Mouse (Mus musculus) MEL (cell line): Measurements from ENCODE around the gene Col1a1. TPM values are rescaled to one million over a fixed set of nuclear protein-coding genes. Genes with fewer than 3 reads are reported as not detected.

Source experiments
- DNase-seq: peaks from one replicate; pipeline ENCODE4 v3.0.0; 2011; ENCODE audit warnings: low read depth, low spot score
- H3K27ac ChIP-seq: 2 replicates; pipeline ENCODE4 v1.5.1; 2012; ENCODE audit warnings: low read depth, mild to moderate bottlenecking, control low read depth, low read length, moderate library complexity; ENCODE audit not compliant: control insufficient read depth
- H3K27me3 ChIP-seq, 2 experiments: fragments of 150-350 bp in 1 of 2; sonication (generic) in 1 of 2; 2 replicates each; pipeline ENCODE4 v1.6.1; 2012; ENCODE audit warnings: low read length in 2 of 2, mild to moderate bottlenecking in 2 of 2, improper control_type of control experiment in 1 of 2, moderate library complexity in 1 of 2; ENCODE audit not compliant: insufficient read depth in 2 of 2, control insufficient read depth in 1 of 2
- H3K36me3 ChIP-seq, 2 experiments: 2 replicates each; pipeline ENCODE4 v1.6.1; 2012 to 2014; ENCODE audit warnings: low read length in 2 of 2, improper control_type of control experiment in 1 of 2, inconsistent platforms in 1 of 2, mild to moderate bottlenecking in 1 of 2; ENCODE audit not compliant: insufficient read depth in 2 of 2, control insufficient read depth in 1 of 2
- H3K4me1 ChIP-seq, 2 experiments: fragments of 150-350 bp in 1 of 2; sonication (generic) in 1 of 2; 2 replicates each; pipeline ENCODE4 v1.6.1; 2012; ENCODE audit warnings: low read length in 2 of 2, improper control_type of control experiment in 1 of 2, mild to moderate bottlenecking in 1 of 2; ENCODE audit not compliant: insufficient read depth in 2 of 2, control insufficient read depth in 1 of 2
- H3K4me3 ChIP-seq, 2 experiments: fragments of 150-350 bp in 1 of 2; sonication (generic) in 1 of 2; 2 replicates each; pipeline ENCODE4 v1.5.1; 2012; ENCODE audit warnings: low read depth in 2 of 2, low read length in 2 of 2, mild to moderate bottlenecking in 2 of 2, moderate library complexity in 2 of 2, control low read depth in 1 of 2, improper control_type of control experiment in 1 of 2; ENCODE audit not compliant: control insufficient read depth in 1 of 2, insufficient read depth in 1 of 2
- H3K79me2 ChIP-seq: 2 replicates; pipeline ENCODE4 v1.6.1; 2012; ENCODE audit warnings: mild to moderate bottlenecking, low read length, moderate library complexity; ENCODE audit not compliant: control insufficient read depth, poor library complexity, insufficient read depth
- H3K9ac ChIP-seq: 2 replicates; pipeline ENCODE4 v1.6.1; 2012; ENCODE audit warnings: low read depth, mild to moderate bottlenecking, control low read depth, low read length, moderate library complexity; ENCODE audit not compliant: control insufficient read depth, poor library complexity, severe bottlenecking
- H3K9me3 ChIP-seq: fragments of 150-350 bp; sonication (generic); replicated peaks from 2 replicates; pipeline ENCODE4 v1.6.1; 2012; ENCODE audit warnings: mild to moderate bottlenecking, low read length, improper control_type of control experiment, moderate library complexity; ENCODE audit not compliant: insufficient read depth
- CHD1 ChIP-seq: IDR thresholded peaks from 2 replicates; pipeline ENCODE4 v1.6.1; 2012; ENCODE audit warnings: low read depth, mild to moderate bottlenecking, inconsistent platforms, low read length, improper control_type of control experiment
- CHD2 ChIP-seq: IDR thresholded peaks from 2 replicates; pipeline ENCODE4 v1.6.1; 2011; ENCODE audit warnings: low read length, improper control_type of control experiment
- E2F4 ChIP-seq: IDR thresholded peaks from 2 replicates; pipeline ENCODE4 v1.6.1; 2011; ENCODE audit warnings: low read depth, low read length, improper control_type of control experiment, borderline replicate concordance
- ELF1 ChIP-seq: IDR thresholded peaks from 2 replicates; pipeline ENCODE4 v1.6.1; 2014; ENCODE audit warnings: low read depth, mild to moderate bottlenecking, inconsistent platforms, low read length, improper control_type of control experiment, moderate library complexity
- ETS1 ChIP-seq: IDR thresholded peaks from 2 replicates; pipeline ENCODE4 v1.6.1; 2012; ENCODE audit warnings: low read depth, mild to moderate bottlenecking, inconsistent platforms, low read length, improper control_type of control experiment, moderate library complexity
- GATA1 ChIP-seq: IDR thresholded peaks from 2 replicates; pipeline ENCODE4 v1.6.1; 2011; ENCODE audit warnings: low read depth, low read length, improper control_type of control experiment
- MAFK ChIP-seq: IDR thresholded peaks from 2 replicates; pipeline ENCODE4 v1.6.1; 2011; ENCODE audit warnings: low read depth, mild to moderate bottlenecking, low read length, improper control_type of control experiment, borderline replicate concordance
- MAX ChIP-seq: IDR thresholded peaks from 2 replicates; pipeline ENCODE4 v1.6.1; 2011; ENCODE audit warnings: low read length, improper control_type of control experiment
- MAZ ChIP-seq: IDR thresholded peaks from 2 replicates; pipeline ENCODE4 v1.6.1; 2012; ENCODE audit warnings: low read depth, mild to moderate bottlenecking, inconsistent platforms, low read length, improper control_type of control experiment
- MEF2A ChIP-seq: IDR thresholded peaks from 2 replicates; pipeline ENCODE4 v1.6.1; 2014; ENCODE audit warnings: low read depth, mild to moderate bottlenecking, inconsistent platforms, low read length, improper control_type of control experiment; ENCODE audit not compliant: poor library complexity, insufficient replicate concordance, severe bottlenecking; ENCODE audit errors: extremely low read depth
- MXI1 ChIP-seq: IDR thresholded peaks from 2 replicates; pipeline ENCODE4 v1.6.1; 2011; ENCODE audit warnings: mild to moderate bottlenecking, low read depth, low read length, improper control_type of control experiment
- MYB ChIP-seq: IDR thresholded peaks from 2 replicates; pipeline ENCODE4 v1.6.1; 2011; ENCODE audit warnings: mild to moderate bottlenecking, low read depth, low read length, improper control_type of control experiment
- MYC ChIP-seq: IDR thresholded peaks from 2 replicates; pipeline ENCODE4 v1.6.1; 2011; ENCODE audit warnings: low read depth, mild to moderate bottlenecking, low read length, improper control_type of control experiment, moderate library complexity
- NRF1 ChIP-seq: IDR thresholded peaks from 2 replicates; pipeline ENCODE4 v1.6.1; 2014; ENCODE audit warnings: low read depth, mild to moderate bottlenecking, inconsistent platforms, low read length, improper control_type of control experiment, moderate library complexity; ENCODE audit not compliant: poor library complexity, insufficient read depth, severe bottlenecking
- POLR2A ChIP-seq, 2 experiments: IDR thresholded peaks; 2 replicates each; pipeline ENCODE4 v1.6.1; 2011 to 2012; ENCODE audit warnings: low read length in 2 of 2, mild to moderate bottlenecking in 2 of 2, control low read depth in 1 of 2, improper control_type of control experiment in 1 of 2, low read depth in 1 of 2, moderate library complexity in 1 of 2; ENCODE audit not compliant: control insufficient read depth in 1 of 2, insufficient read depth in 1 of 2, poor library complexity in 1 of 2
- POLR2AphosphoS5 ChIP-seq: IDR thresholded peaks from 2 replicates; pipeline ENCODE4 v1.6.1; 2012; ENCODE audit warnings: low read depth, borderline replicate concordance, mild to moderate bottlenecking, inconsistent platforms, low read length, moderate library complexity, mixed read lengths
- RAD21 ChIP-seq: IDR thresholded peaks from 2 replicates; pipeline ENCODE4 v1.6.1; 2011; ENCODE audit warnings: mild to moderate bottlenecking, low read depth, low read length, improper control_type of control experiment
- RCOR1 ChIP-seq: IDR thresholded peaks from 2 replicates; pipeline ENCODE4 v1.6.1; 2012; ENCODE audit warnings: low read depth, mild to moderate bottlenecking, inconsistent platforms, low read length, improper control_type of control experiment
- SIN3A ChIP-seq: IDR thresholded peaks from 2 replicates; pipeline ENCODE4 v1.6.1; 2012; ENCODE audit warnings: low read length, improper control_type of control experiment, inconsistent platforms
- TAL1 ChIP-seq: IDR thresholded peaks from 2 replicates; pipeline ENCODE4 v1.6.1; 2012; ENCODE audit warnings: mild to moderate bottlenecking, inconsistent platforms, low read length, moderate library complexity, mixed read lengths
- TBP ChIP-seq: IDR thresholded peaks from 2 replicates; pipeline ENCODE4 v1.8.0; 2011; ENCODE audit warnings: low read depth, low read length, improper control_type of control experiment
- TCF12 ChIP-seq: IDR thresholded peaks from 2 replicates; pipeline ENCODE4 v1.6.1; 2014; ENCODE audit warnings: low read depth, mild to moderate bottlenecking, inconsistent platforms, low read length, improper control_type of control experiment, moderate library complexity
- UBTF ChIP-seq: IDR thresholded peaks from 2 replicates; pipeline ENCODE4 v1.6.1; 2012; ENCODE audit warnings: low read depth, mild to moderate bottlenecking, inconsistent platforms, low read length, improper control_type of control experiment, moderate library complexity, borderline replicate concordance; ENCODE audit not compliant: insufficient read depth
- USF1 ChIP-seq: IDR thresholded peaks from 2 replicates; pipeline ENCODE4 v1.6.1; 2014; ENCODE audit warnings: low read depth, mild to moderate bottlenecking, inconsistent platforms, low read length, improper control_type of control experiment, moderate library complexity
- USF2 ChIP-seq, 2 experiments: IDR thresholded peaks; 2 replicates each; pipeline ENCODE4 v1.6.1; 2011 to 2012; ENCODE audit warnings: improper control_type of control experiment in 2 of 2, low read length in 2 of 2, borderline replicate concordance in 1 of 2, inconsistent platforms in 1 of 2, low read depth in 1 of 2, mild to moderate bottlenecking in 1 of 2; ENCODE audit not compliant: insufficient read depth in 1 of 2
- ZC3H11A ChIP-seq: IDR thresholded peaks from 2 replicates; pipeline ENCODE4 v1.6.1; 2012; ENCODE audit warnings: low read depth, mild to moderate bottlenecking, inconsistent platforms, low read length, improper control_type of control experiment
- ZKSCAN1 ChIP-seq: IDR thresholded peaks from 2 replicates; pipeline ENCODE4 v1.6.1; 2012; ENCODE audit warnings: low read depth, mild to moderate bottlenecking, inconsistent platforms, low read length, improper control_type of control experiment, moderate library complexity
- ZMIZ1 ChIP-seq: IDR thresholded peaks from 2 replicates; pipeline ENCODE4 v1.6.1; 2012; ENCODE audit warnings: low read depth, mild to moderate bottlenecking, inconsistent platforms, low read length, improper control_type of control experiment, moderate library complexity
- ZNF384 ChIP-seq: IDR thresholded peaks from 2 replicates; pipeline ENCODE4 v1.6.1; 2012; ENCODE audit warnings: low read depth, mild to moderate bottlenecking, inconsistent platforms, low read length, improper control_type of control experiment
- polyA plus RNA-seq, 2 experiments: library from polyadenylated mRNA; stranded (reverse) in 1 of 2; unstranded in 1 of 2; fragments of >175 nt in 1 of 2; fragments of >200 nt in 1 of 2; gene quantifications; 2 replicates each; pipeline versions ENCODE4 v1.2.1 to v1.2.4; 2012; ENCODE audit warnings: low replicate concordance in 2 of 2, low read depth in 1 of 2; ENCODE audit not compliant: insufficient read length in 2 of 2, insufficient read depth in 1 of 2, missing spikeins in 1 of 2
- total RNA-seq: library from RNA; depleted of rRNA; stranded (reverse); fragments of 300-350 nt; gene quantifications from 2 replicates; pipeline ENCODE4 v1.2.3, GENCODE M21; 2012

Col1a1 gene
- total and polyA plus RNA-seq, 3 experiments: 0.12 to 0.61 TPM; not detected in 1

- Histone ChIP-seq H3K9ac (peak overlapping the region; percentile 97), H3K79me2 (peaks cover 75% of the 10 kb centered on the region), H3K4me1 (peaks cover 37 to 61% of the 10 kb centered on the region in 2 experiments), H3K36me3 (peaks cover 0 to 46% of the 10 kb centered on the region in 2 experiments; a peak in 2 of 4 replicates)
- TF ChIP-seq ZKSCAN1: no peak
- TF ChIP-seq POLR2A (IDR thresholded peaks at IDR 0.05; ENCODE audit: control insufficient read depth in 1 of 2, insufficient read depth in 1 of 2, low read depth in 1 of 2, low read length in 2 of 2, poor library complexity in 1 of 2): peak in 1 of 2 experiments; percentile 3; a peak in 1 of 4 replicates
- TF ChIP-seq, all 39 proteins: peak for 1
- peak; percentile 43 for DNase-seq
- H3K9me3 ChIP-seq: no peaks in the 10 kb centered on the region
- H3K27ac ChIP-seq: peak overlapping the region; percentile 75
- H3K27me3 ChIP-seq: no peaks in the 10 kb centered on the region
- peak overlapping the region; percentile 79 to 87 for H3K4me3 ChIP-seq
Observed at GRCm38 (mm10) chr11:94992480-94992753, 56.4 kb downstream of the Col1a1 start.

DNA sequence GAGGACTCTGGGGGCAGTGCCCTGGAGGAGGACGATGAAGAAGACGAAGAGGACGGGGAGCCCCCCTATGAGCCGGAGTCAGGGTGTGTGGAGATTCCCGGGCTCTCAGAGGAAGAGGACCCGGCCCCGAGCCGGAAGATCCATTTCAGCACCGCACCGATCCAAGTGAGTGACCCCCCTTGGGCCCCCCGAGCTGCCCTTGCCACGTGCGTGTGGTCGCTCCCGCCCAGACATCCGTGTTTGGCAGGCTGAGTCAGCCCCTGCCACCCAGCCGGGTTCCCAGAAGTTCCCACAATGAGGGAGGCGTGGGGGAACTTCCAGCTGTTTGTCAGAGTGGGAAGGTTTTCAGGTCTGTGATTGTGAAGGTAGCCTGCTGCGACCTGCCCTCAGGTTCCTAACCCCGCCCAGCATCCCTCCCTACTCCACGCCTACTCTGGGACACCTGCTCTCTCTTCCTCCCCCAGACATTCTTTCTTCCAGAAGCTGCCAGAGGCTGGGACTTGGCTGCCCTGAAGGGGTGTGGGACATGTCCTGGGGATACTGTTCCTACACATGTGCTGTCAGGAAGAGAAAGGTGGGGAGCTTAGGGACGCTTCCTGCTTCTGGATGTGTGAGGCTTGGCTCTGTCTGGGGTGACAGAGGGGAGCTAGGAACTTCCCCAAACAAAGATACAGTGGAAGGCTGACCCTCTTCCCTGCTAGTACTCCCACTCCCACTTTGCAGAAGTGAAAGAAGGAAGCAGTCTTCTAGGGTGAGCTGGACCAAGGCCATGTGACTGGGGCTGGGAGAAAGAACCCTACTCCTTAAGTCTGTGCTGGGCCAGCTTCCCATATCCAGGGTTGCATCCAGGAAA is 57.0 kb downstream of the Col1a1 start:
- peaks cover 78% of the 10 kb centered on the region for H3K79me2 ChIP-seq
- H3K9me3 ChIP-seq: no peaks in the 10 kb centered on the region
- H3K4me3 ChIP-seq: peak overlapping the region; percentile 79 to 87
- peak; percentile 81 for DNase-seq
- peaks cover 0 to 45% of the 10 kb centered on the region in 2 experiments; a peak in 2 of 4 replicates for H3K36me3 ChIP-seq
- peaks cover 37 to 61% of the 10 kb centered on the region in 2 experiments for H3K4me1 ChIP-seq
- H3K27ac ChIP-seq: peak overlapping the region; percentile 75
- H3K27me3 ChIP-seq: no peaks in the 10 kb centered on the region
- peak overlapping the region; percentile 97 for H3K9ac ChIP-seq
- TF ChIP-seq ZNF384: peak; percentile 10; the same call in 1 of the 2 replicates
- 0 out of 2 replicates have a peak, but pooled peaks have one; percentile 0 for TF ChIP-seq TBP
- no peak for TF ChIP-seq USF2 (IDR thresholded peaks at IDR 0.05; ENCODE audit: borderline replicate concordance in 1 of 2, insufficient read depth in 1 of 2, low read depth in 1 of 2, low read length in 2 of 2)
- TF ChIP-seq E2F4: no peak
- peak; percentile 51 for TF ChIP-seq ELF1
- no peak for TF ChIP-seq POLR2AphosphoS5
- TF ChIP-seq ZKSCAN1: no peak
- TF ChIP-seq TAL1: no peak
- TF ChIP-seq MXI1: peak; percentile 92
- TF ChIP-seq ZMIZ1: no peak
- TF ChIP-seq CHD2: no peak
- TF ChIP-seq SIN3A: peak; percentile 92
- peak; percentile 66; the same call in 1 of the 2 replicates for TF ChIP-seq MYC
- peak; percentile 27 for TF ChIP-seq TCF12
- TF ChIP-seq RAD21: no peak
- TF ChIP-seq UBTF: 0 out of 2 replicates have a peak, but pooled peaks have one; percentile 7
- TF ChIP-seq MEF2A: no peak
- TF ChIP-seq ETS1: no peak; the same call in 1 of the 2 replicates
- peak; percentile 50 for TF ChIP-seq MAX
- TF ChIP-seq RCOR1: peak; percentile 32; the same call in 1 of the 2 replicates
- no peak for TF ChIP-seq MYB
- no peak for TF ChIP-seq NRF1
- peak; percentile 21; the same call in 1 of the 2 replicates for TF ChIP-seq CHD1
- TF ChIP-seq USF1: peak; percentile 84
- no peak for TF ChIP-seq ZC3H11A
- no peak for TF ChIP-seq MAFK
- peak; percentile 65; the same call in 1 of the 2 replicates for TF ChIP-seq MAZ
- no peak for TF ChIP-seq GATA1
